Mouse (Mus musculus): ENCODE data around the gene Cyb5rl. TPM values are rescaled to one million over a fixed set of nuclear protein-coding genes. Genes with fewer than 3 reads are reported as not detected.

Cyb5rl gene
- total RNA-seq, 1 experiment: 9.3 TPM

GRCm38 (mm10) chr4:107098375-107098774, 31.6 kb downstream of the Cyb5rl start:
- H3K4me1 ChIP-seq (ENCODE audit: control insufficient read depth in 2 of 2, insufficient read depth in 2 of 2, low read length in 2 of 2, poor library complexity in 1 of 2): peaks cover 1 to 15% of the 10 kb centered on the region in 2 experiments; a peak in 3 of 4 replicates
- H3K9me3 ChIP-seq (ENCODE audit: control insufficient read depth, insufficient read depth, low read depth, low read length): no peaks in the 10 kb centered on the region
- DNase-seq (ENCODE audit: low read depth, low spot score): no peak
- no peak overlapping the region for H3K27ac ChIP-seq (ENCODE audit: insufficient read depth, low read depth, low read length, poor library complexity, severe bottlenecking)
- TF ChIP-seq ZNF384 (IDR thresholded peaks at IDR 0.05; ENCODE audit: low read depth, low read length) (no peak; the same call in 1 of the 2 replicates), HCFC1 (IDR thresholded peaks at IDR 0.05; ENCODE audit: borderline replicate concordance, insufficient read depth, low read length) (no peak), CHD2 (IDR thresholded peaks at IDR 0.05; ENCODE audit: low read depth, low read length) (no peak), ZC3H11A (IDR thresholded peaks at IDR 0.05; ENCODE audit: borderline replicate concordance, low read depth, low read length) (no peak), MAFK (IDR thresholded peaks at IDR 0.05; ENCODE audit: insufficient read depth, low read depth, low read length) (no peak)
- H3K4me3 ChIP-seq (ENCODE audit: insufficient read depth in 1 of 2, low read depth in 1 of 2, low read length in 2 of 2, poor library complexity in 1 of 2, severe bottlenecking in 1 of 2): no peak overlapping the region
- in situ Hi-C loops (cut with MboI; ENCODE audit: low sequenced_read_pairs in 2 of 2, unreplicated experiment in 2 of 2): no loop called here
- no peaks in the 10 kb centered on the region for H3K36me3 ChIP-seq (ENCODE audit: control insufficient read depth, insufficient read depth, low read length, poor library complexity, severe bottlenecking)
- no peak overlapping the region for H3K9ac ChIP-seq (ENCODE audit: insufficient read depth, low read depth, low read length, poor library complexity, severe bottlenecking)

GRCm38 (mm10) chr4:107098791-107099525, 32.2 kb downstream of the Cyb5rl start:
- TF ChIP-seq ZNF384 (IDR thresholded peaks at IDR 0.05; ENCODE audit: low read depth, low read length) (no peak), MAFK (IDR thresholded peaks at IDR 0.05; ENCODE audit: insufficient read depth, low read depth, low read length) (no peak), HCFC1 (IDR thresholded peaks at IDR 0.05; ENCODE audit: borderline replicate concordance, insufficient read depth, low read length) (no peak), CHD2 (IDR thresholded peaks at IDR 0.05; ENCODE audit: low read depth, low read length) (no peak), ZC3H11A (IDR thresholded peaks at IDR 0.05; ENCODE audit: borderline replicate concordance, low read depth, low read length) (no peak)
- Histone ChIP-seq H3K9me3 (ENCODE audit: control insufficient read depth, insufficient read depth, low read depth, low read length) (no peaks in the 10 kb centered on the region), H3K4me1 (ENCODE audit: control insufficient read depth in 2 of 2, insufficient read depth in 2 of 2, low read length in 2 of 2, poor library complexity in 1 of 2) (peaks cover 1 to 14% of the 10 kb centered on the region in 2 experiments; a peak in 3 of 4 replicates), H3K4me3 (ENCODE audit: insufficient read depth in 1 of 2, low read depth in 1 of 2, low read length in 2 of 2, poor library complexity in 1 of 2, severe bottlenecking in 1 of 2) (no peak overlapping the region), H3K27ac (ENCODE audit: insufficient read depth, low read depth, low read length, poor library complexity, severe bottlenecking) (no peak overlapping the region), H3K36me3 (ENCODE audit: control insufficient read depth, insufficient read depth, low read length, poor library complexity, severe bottlenecking) (no peaks in the 10 kb centered on the region), H3K9ac (ENCODE audit: insufficient read depth, low read depth, low read length, poor library complexity, severe bottlenecking) (no peak overlapping the region)
- in situ Hi-C loops (cut with MboI; ENCODE audit: low sequenced_read_pairs in 2 of 2, unreplicated experiment in 2 of 2): no loop called here
- DNase-seq (ENCODE audit: low read depth, low spot score): no peak

GRCm38 (mm10) chr4:107102220-107102619, 35.4 kb downstream of the Cyb5rl start:
- Histone ChIP-seq H3K9ac (ENCODE audit: insufficient read depth, low read depth, low read length, poor library complexity, severe bottlenecking) (no peak overlapping the region), H3K36me3 (ENCODE audit: control insufficient read depth, insufficient read depth, low read length, poor library complexity, severe bottlenecking) (no peaks in the 10 kb centered on the region), H3K4me1 (ENCODE audit: control insufficient read depth in 2 of 2, insufficient read depth in 2 of 2, low read length in 2 of 2, poor library complexity in 1 of 2) (peaks cover 1 to 5% of the 10 kb centered on the region in 2 experiments; a peak in 1 of 4 replicates), H3K27ac (ENCODE audit: insufficient read depth, low read depth, low read length, poor library complexity, severe bottlenecking) (no peak overlapping the region), H3K9me3 (ENCODE audit: control insufficient read depth, insufficient read depth, low read depth, low read length) (no peaks in the 10 kb centered on the region), H3K4me3 (ENCODE audit: insufficient read depth in 1 of 2, low read depth in 1 of 2, low read length in 2 of 2, poor library complexity in 1 of 2, severe bottlenecking in 1 of 2) (no peak overlapping the region)
- in situ Hi-C loops (cut with MboI; ENCODE audit: low sequenced_read_pairs in 2 of 2, unreplicated experiment in 2 of 2): no loop called here
- no peak for DNase-seq (ENCODE audit: low read depth, low spot score)
- TF ChIP-seq ZNF384 (IDR thresholded peaks at IDR 0.05; ENCODE audit: low read depth, low read length): no peak
- no peak for TF ChIP-seq HCFC1 (IDR thresholded peaks at IDR 0.05; ENCODE audit: borderline replicate concordance, insufficient read depth, low read length)
- no peak for TF ChIP-seq CHD2 (IDR thresholded peaks at IDR 0.05; ENCODE audit: low read depth, low read length)
- no peak for TF ChIP-seq MAFK (IDR thresholded peaks at IDR 0.05; ENCODE audit: insufficient read depth, low read depth, low read length)
- TF ChIP-seq ZC3H11A (IDR thresholded peaks at IDR 0.05; ENCODE audit: borderline replicate concordance, low read depth, low read length): no peak

GRCm38 (mm10) chr4:107106777-107107176, 40.0 kb downstream of the Cyb5rl start:
- Histone ChIP-seq H3K4me3 (ENCODE audit: insufficient read depth in 1 of 2, low read depth in 1 of 2, low read length in 2 of 2, poor library complexity in 1 of 2, severe bottlenecking in 1 of 2) (no peak overlapping the region), H3K9me3 (ENCODE audit: control insufficient read depth, insufficient read depth, low read depth, low read length) (no peaks in the 10 kb centered on the region), H3K4me1 (ENCODE audit: control insufficient read depth in 2 of 2, insufficient read depth in 2 of 2, low read length in 2 of 2, poor library complexity in 1 of 2) (peaks cover 0 to 8% of the 10 kb centered on the region in 2 experiments; a peak in 1 of 4 replicates), H3K9ac (ENCODE audit: insufficient read depth, low read depth, low read length, poor library complexity, severe bottlenecking) (no peak overlapping the region), H3K27ac (ENCODE audit: insufficient read depth, low read depth, low read length, poor library complexity, severe bottlenecking) (no peak overlapping the region), H3K36me3 (ENCODE audit: control insufficient read depth, insufficient read depth, low read length, poor library complexity, severe bottlenecking) (no peaks in the 10 kb centered on the region)
- DNase-seq (ENCODE audit: low read depth, low spot score): no peak
- in situ Hi-C loops (cut with MboI; ENCODE audit: low sequenced_read_pairs in 2 of 2, unreplicated experiment in 2 of 2): no loop called here
- TF ChIP-seq MAFK (IDR thresholded peaks at IDR 0.05; ENCODE audit: insufficient read depth, low read depth, low read length) (no peak), CHD2 (IDR thresholded peaks at IDR 0.05; ENCODE audit: low read depth, low read length) (no peak), ZC3H11A (IDR thresholded peaks at IDR 0.05; ENCODE audit: borderline replicate concordance, low read depth, low read length) (no peak)

Measured in ES-E14 (cell line).